Mouse (Mus musculus) olfactory bulb, adult 2 months (tissue): ENCODE data around the gene Aebp2.

Experiments used
- CTCF ChIP-seq: fragments of 200-500 bp; IDR thresholded peaks from 2 replicates; pipeline ENCODE4 v1.5.1; 2012; ENCODE audit warnings: low read depth, mild to moderate bottlenecking, low read length, moderate library complexity; ENCODE audit not compliant: insufficient read depth
- POLR2A ChIP-seq: fragments of 200-500 bp; IDR thresholded peaks from 2 replicates; pipeline ENCODE4 v1.6.1; 2012; ENCODE audit warnings: mild to moderate bottlenecking, low read depth, low read length, moderate library complexity; ENCODE audit not compliant: insufficient read depth

GRCm38 (mm10) chr6:140621622-140622021 is 841 bp upstream of the Aebp2 start:
- no peak for TF ChIP-seq POLR2A
- no peak for TF ChIP-seq CTCF
